Comparison of ENCODE assay signal across 1 mouse cellular context in the genomic region with DNA sequence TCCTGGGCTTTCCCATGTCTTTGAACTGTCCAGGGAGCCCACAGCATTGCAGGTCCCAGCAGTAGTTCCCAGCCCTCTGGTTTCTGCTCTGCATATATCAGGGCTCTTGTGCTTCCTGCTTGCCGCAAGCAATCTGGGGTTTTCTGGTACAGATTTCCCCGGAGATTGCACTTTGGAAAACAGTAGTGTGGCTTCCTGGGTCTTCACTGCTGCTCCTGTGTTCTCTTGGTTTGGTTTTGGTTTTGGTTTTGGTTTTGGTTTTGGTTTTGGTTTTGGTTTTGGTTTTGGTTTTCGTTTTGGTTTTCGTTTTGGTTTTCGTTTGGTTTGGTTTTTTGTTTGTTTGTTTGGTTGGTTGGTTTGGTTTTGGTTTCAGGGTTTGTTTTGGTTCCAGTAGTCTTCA.
TF ChIP-seq lines count a peak whose summit lies in the region.

No protein-coding gene starts in this region.

TF ChIP-seq in CH12.LX, 34 proteins besides CTCF, POLR2A, EP300 and RAD21 (continued from another document):
- no peak for TF ChIP-seq MXI1 (IDR thresholded peaks at IDR 0.05; ENCODE audit: low read depth, low read length)
- no peak for TF ChIP-seq ZNF384 (IDR thresholded peaks at IDR 0.05; ENCODE audit: low read depth, low read length)
- 0 out of 2 replicates have a peak, but pooled peaks have one; percentile 9 for TF ChIP-seq MEF2A (IDR thresholded peaks at IDR 0.05; ENCODE audit: borderline replicate concordance, low read depth, low read length)
- peak; percentile 96 for TF ChIP-seq ETS1 (conservative IDR thresholded peaks at IDR 0.05; ENCODE audit: low read depth, low read length)
